Mouse (Mus musculus) gastrocnemius, postnatal 4 days (tissue): ENCODE data around the gene Gm45808. TPM values are rescaled to one million over a fixed set of nuclear protein-coding genes. Genes with fewer than 3 reads are reported as not detected.
"Not testable (repeated sequence)": the region's sequence is repeated elsewhere in the genome, so short reads cannot be mapped to it uniquely, and the experiment has no call there.

Experiments
- DNase-seq, 2 experiments: peaks; one replicate each; pipeline ENCODE4 v3.0.0; 2021 to 2022; ENCODE audit warnings: low spot score in 2 of 2, mixed read lengths in 2 of 2
- long read RNA-seq, 2 experiments: library from polyadenylated mRNA; stranded (forward); transcript quantifications; one replicate each; pipeline ENCODE4 v2.0.0; 2021
- total RNA-seq, 2 experiments: library from RNA; stranded (reverse); gene quantifications; 2 replicates each; pipeline ENCODE4 v1.2.3; 2021

Gm45808 gene
- total RNA-seq, result 1 to 10 TPM; 3.8 to 5.4 TPM
- long read RNA-seq, experiment 1, result 0 reads
- long read RNA-seq, experiment 2, result 0 reads

DNA sequence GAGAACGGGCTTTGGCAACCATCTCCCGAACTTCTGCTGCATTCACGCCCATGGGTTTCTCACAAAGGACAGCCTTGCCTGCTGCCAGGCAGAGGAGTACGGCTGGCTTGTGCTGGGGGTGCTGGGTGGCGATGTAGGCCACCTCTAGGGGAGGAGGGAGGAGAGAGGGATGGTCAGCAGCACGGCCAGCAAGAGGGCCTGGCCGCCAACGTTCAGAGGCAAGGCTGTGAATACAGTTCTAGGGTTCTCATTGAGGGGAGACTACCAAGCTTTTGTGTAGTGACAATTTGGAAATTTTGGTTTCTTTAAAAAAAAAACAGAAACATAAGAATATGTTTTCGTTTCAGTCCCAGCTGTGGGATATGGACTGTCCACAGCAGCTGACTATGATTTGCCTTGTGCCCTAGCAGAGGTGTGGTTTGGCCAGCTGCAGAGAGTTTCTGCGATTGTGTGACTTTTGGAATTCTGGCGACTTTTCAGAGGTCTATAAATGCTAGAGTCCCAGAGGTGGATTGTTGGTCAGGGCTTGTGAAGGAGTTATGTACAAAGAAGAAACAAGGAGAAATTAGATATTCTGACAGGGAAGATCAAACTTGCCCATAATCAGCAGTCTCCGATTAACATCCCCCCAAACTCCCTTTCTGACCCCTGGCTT, at the start of gene Gm45808:
TSS of gene Gm45808 (minus strand) at position 51 of the 655 bp plus-strand sequence.
- DNase-seq, result no peak

DNA sequence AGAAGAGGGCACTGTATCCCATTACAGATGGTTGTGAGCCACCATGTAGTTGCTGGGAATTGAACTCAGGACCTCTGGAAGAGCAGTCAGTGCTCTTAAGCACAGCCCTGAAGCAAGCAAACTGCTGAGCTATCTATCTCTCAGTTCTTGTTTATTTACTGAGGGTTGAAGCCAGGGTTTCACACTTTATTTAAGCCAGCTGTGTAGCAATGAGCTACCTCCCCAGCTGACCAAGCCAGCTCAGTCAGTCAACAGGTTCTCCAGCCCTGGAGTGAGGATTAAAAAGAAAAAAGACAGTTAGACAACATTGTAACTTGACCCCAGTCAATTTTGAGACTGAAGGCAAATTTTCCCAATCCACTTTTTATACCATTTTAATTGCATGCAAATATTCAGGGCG, 49.1 kb upstream of the Gm45808 start:
- DNase-seq, result no peak

DNA sequence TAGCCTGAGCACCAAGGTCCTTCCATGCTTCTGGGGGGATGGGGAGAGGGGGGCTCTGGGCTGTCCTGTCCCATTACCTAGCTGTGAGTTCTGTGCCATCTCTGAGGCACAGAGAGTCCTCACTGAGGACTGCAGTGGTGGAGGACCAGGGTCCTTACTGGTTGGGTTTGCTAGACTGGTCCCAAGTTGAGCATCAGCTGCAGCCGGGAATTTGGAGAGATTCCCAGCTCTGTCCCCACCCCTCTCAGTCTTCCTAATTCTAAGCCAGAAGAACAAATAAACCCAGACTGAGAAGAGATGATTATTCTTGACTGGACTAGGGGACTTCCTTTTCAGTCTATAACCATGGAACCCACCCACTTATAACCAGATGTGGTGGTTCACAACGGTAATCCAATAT, 44.0 kb upstream of the Gm45808 start:
- DNase-seq, result peak in 1 of 2 experiments; percentile 63

DNA sequence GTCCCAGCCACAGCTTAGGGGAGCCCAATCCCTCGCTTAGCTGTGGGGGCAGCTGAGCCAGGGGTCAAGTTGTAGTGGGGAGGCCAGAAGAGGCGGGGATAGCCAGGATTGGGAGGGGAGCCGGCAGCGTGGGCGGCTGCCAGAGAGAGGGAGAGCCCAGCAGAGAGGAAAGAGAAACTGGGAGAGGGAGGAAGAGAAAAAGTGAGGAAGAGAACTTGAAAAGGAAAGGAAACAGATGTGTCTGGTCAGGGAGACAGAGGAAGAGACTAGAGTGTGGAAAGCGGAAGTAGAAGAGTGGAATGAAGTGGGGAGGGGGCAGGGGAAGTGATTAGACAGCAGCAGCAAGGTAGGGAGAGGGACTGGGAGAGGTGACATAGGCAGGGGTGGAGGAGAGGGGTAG, 42.9 kb upstream of the Gm45808 start:
- peak in 1 of 2 experiments; percentile 53 for DNase-seq

DNA sequence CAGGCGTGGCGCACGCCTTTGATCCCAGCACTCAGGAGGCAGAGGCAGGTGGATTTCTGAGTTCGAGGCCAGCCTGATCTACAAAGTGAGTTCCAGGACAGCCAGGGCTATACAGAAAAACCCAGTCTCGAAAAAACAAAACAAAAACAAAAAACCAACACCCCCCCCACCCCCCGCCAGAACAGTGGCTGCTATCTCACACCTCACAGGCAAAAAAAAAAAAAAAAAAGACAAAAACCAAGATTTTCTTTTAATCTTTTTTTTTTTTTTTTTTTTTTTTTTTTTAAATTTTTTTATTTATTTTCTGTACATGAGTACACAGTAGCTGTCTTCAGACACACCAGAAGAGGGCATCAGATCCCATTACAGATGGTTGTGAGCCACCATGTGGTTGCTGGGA, 40.6 kb upstream of the Gm45808 start:
- DNase-seq, result not testable (repeated sequence)

DNA sequence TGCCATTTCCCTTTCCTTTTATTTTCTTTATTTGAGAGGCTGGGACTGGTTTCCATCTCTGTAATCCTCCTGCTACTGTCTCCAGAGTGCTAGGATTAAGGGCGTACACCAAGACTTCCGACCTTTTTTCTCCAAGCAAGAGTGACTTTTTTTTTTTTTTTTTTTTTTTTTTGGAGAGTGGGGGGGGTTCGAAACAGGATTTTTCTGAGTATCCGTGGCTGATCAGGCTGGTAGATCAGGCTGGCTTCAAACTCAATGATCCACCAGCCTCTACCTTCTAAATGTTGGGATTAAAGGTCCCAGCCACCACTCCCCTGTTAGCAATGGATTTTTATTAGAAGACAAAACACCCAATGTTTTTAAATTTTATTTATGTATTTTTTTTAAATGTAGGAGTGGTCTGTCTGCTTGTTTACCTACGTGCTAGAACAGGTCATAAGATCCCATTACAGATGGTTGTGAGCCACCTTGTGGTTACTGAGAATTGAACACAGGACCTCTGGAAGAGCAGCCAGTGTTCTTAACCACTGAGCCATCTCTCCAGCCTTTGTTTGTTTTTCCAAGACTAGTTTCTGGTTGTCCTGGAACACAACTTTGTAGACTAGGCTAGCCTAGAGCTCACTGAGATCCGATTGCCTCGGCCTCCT, 40.0 kb upstream of the Gm45808 start:
- no peak for DNase-seq

DNA sequence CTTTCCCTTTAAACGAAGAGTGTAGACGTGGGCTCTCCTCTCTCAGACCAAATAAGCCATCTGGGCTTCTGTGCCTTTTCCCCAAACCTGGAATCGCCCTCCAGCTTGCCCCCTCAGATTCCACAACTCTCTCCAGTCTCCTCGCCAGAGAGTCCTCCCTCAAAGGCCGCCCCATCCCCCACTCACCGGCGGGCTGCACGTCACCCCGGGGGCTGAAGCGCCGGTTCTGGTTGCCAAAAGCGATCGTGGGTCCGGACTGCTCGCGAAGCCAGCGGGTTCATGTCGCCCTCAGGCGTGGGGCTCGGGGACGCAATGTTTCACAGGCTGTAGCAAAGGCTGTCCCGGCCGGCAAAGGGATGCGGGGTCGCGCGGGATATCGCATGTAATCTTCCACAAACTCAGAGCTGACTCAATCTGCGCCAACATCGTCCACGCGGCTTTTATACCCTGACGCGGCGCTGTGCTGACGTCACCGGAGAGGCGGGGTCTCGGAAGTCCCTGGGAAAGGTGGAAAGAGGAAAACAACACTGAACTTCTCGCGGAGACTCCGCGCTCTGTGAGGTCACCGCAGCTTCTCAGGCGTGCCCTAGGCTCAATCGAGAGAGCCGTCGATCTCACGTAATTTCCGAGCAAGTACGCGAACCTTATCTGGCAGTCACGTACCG, 39.3 kb upstream of the Gm45808 start, which contains the start of the genes Ppp1r15a and Plekha4:
TSS of gene Ppp1r15a (minus strand) at position 460 of the 665 bp plus-strand sequence.
TSS of gene Plekha4 (plus strand) at position 522 of the 665 bp plus-strand sequence.
- DNase-seq, result peak; percentile 91 to 92

DNA sequence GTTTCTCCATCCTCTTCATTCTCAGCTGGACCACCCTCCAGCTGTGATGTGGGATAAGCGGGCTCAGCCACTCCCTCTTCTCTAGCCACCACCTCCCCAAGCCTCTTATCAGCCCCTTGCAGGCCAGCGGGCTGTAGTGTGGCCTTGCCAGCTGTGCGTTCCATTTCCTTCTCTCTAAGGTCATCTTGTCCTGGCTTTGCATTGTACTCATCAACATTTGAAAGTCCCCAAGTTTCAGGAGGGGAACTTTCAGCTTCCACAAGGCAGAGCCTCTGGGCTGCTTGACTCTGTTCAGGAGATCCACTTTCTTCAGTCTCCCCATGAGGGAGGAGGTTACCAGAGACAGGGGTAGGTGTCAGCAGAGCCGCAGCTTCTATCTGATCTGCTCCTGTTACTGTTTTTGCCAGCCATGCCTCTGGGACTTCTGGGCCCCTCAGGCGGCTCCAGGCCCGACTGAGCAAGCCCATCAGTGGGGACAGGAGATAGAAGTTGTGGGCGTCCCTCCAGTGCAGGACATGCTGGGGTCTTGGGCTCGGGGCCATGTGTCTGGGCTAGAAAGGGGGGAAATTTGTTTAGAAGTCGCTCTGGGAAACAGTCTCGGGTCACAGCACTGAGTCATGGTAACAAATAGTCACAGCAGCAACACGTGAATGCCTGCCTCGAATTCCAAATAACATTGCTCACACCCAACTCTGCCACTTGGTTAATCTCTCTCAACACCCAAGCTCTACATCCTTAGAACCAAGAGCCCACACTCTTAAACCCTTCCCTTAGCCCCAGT, 38.4 kb upstream of the Gm45808 start:
- no peak for DNase-seq

DNA sequence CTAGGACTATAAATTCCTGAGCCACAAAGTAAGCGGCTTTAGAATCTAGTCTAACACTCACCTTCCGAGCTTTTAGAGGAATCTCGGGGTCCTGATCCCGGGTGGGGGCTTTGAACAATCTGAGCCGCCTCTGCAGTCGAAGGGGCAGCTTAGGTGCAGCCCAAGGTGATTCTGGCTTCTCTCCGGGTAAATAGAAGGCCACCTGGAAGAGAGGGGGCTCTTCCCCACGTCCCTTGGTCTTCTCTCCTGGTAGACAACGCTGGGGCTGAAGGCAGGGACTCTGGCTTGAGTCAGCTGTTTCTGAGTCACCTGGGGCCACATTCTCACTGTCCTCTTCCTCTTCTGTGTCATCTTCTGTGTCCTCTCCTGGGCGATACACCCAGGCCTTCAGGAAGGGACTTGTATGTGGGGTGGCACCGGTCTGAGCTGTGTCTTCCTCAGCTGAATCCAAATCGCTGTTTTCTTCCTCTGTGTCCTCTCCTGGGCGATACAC, 37.1 kb upstream of the Gm45808 start:
- DNase-seq, result no peak

DNA sequence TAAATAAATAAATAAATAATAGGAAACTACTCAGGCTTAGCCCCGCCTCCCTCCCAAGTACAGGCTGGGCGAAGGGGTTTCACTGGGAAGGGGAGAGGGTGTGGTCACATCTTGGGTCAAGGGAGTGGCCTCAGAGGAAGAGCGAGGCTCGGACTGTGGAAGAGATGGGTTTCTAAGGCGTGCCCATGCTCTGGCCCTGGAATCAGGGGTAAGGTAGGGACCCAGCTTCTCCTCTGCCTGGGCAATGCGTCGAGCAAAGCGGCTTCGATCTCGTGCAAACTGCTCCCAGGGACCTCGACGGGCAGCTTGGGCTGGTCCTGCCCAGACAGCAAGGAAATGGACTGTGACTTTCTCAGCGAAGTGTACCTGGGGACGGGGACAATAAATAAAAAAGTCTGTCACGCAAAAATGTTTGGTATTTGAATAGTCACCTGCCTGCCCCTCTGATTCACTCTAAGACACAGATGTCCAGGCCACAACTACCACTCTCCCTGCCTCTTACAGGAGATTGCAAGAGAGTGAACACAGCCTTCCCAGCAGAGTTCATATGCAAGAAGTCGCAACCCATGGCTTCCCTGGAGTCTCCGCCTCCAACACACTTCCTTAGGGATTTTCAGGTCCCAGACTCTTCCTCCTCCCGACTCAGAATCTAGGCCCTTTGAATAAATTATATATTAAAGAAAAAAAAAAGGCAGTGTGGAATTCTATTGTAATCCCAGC, 36.5 kb upstream of the Gm45808 start:
- DNase-seq, result no peak

DNA sequence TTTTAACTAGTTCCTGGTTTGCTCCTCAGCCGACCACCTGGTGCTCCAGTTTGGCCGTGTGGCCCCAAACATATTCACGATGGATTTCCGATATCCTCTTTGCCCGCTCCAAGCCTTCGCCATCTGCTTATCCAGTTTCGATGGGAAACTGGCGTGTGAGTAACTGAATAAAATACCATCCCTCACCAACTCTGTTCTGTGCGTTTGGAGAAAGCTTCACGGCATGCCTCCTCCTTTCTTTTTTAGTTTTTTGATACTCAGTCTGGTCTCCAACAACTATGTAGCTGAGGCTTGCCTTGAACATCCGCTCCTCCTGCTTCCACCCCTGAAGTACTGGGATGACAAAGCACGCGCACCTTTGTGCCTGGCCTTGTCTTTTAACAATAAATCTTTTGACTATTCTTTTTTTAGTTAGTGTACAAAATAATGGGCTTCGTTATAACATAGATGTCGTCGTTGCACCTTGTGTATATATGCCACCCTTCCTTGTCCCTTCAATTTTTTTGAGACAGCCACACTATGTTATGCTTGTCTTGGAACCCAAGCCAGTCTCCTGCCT, 35.7 kb upstream of the Gm45808 start:
- no peak for DNase-seq

DNA sequence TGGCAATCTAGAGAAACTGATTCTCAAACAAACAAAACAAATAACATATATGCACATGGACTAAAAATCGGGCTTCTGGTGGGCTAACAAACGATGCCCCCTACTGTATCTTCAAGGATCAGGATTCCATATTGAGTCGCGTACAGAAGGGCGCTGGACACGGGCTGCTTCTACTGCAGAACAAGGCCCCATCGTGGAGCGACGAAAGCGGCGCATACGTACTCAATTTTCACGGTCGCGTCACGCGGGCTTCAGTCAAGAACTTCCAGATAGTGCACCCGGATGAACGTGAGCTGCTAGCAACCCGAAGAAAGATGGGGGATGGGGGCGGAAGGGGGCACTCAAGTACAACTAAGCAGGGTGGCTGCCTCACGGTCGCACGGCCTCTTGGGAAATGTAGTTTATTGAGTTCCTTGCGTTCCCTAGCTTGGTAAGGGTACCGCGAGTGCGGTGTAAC, 35.1 kb upstream of the Gm45808 start:
- DNase-seq, result peak; percentile 53 to 84

DNA sequence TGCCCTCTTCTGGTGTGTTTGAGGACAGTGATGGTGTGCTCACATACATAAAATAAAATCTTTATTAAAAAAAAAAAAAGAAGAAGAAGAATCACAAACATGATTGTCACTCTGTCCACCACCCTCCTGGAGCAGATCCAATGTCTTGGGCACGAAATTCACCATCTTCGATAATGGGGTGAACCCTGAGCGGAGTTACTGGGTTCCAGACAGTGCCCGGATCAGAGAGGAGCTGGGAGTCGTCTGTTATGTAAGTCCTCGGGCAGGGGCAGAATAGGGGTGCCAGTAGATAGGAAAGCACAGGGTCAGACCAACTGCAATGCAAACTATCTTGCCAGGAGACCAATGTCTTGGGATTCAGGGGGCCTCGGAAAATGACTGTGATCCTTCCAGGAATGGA, 34.0 kb upstream of the Gm45808 start:
- DNase-seq, result no peak

DNA sequence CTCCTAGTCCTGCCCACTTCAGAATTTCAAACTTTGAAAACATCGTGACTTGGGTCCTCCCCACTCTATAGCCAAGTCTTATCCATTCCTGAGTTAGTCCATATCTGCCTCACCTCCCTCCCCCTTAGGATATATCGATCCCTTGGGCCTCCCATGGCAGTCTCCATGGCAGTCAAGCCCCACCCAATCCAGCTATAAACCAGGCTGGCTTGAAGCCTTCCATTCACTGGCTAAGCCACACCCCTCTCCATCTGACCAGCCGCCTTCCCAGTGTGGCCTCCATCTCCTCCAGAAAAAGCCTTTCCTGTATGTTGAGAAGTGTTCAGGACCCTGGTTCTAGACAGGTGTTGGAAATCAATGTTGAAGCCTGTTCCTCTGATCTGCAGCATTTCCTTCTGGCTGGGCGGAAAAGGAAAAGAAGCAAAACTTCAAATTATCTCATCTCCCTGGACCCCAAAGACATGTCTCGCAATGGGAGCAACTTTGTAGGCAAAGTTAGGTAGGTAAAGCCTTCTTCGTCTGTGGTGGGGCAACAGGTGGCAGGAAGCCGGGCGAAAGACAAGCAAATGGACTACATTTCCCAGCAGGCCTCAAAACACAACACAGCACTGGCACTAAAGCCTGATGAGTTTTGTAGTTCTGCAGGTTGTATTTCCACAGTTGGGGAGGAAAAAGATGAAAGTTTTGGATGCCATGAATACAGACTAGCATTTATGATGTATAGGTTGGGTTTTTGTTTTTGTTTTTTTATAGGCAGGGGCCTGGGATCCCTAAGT, 32.9 kb upstream of the Gm45808 start:
- no peak for DNase-seq

DNA sequence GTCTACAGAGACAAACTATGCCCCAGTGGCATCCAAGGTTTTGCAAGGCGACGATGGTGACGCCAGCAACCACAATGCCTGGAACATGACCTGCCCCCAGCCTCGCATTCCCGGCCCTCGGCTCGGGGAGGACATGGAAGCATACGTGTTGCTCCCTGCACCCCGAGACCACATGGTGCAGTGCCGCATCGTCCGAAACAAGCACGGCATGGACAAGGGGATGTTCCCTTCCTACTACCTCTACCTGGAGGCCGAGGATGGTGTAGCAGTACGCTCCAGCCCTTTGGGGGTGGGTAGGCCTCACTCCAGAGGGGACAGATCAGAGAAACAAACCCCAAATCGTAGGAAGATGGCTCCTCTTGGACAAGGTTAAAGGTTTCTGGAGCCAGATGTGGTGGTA, 32.0 kb upstream of the Gm45808 start:
- no peak for DNase-seq

DNA sequence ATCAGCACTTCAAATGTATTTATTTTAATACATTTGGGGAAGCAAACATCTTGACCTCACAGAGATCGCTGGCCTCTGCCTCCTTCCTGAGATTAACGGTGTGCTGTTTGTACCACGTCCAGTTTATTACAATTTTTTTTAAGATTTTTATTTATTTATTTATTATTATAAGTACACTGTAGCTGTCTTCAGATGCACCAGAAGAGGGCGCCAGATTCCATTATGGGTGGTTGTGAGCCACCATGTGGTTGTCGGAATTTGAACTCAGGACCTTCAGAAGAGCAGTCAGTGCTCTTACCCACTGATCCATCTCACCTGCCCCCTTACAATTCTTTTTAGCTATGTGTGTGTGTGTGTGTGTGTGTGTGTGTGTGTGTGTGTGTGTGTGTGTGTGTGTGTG, 30.2 kb upstream of the Gm45808 start:
- not testable (repeated sequence) for DNase-seq

DNA sequence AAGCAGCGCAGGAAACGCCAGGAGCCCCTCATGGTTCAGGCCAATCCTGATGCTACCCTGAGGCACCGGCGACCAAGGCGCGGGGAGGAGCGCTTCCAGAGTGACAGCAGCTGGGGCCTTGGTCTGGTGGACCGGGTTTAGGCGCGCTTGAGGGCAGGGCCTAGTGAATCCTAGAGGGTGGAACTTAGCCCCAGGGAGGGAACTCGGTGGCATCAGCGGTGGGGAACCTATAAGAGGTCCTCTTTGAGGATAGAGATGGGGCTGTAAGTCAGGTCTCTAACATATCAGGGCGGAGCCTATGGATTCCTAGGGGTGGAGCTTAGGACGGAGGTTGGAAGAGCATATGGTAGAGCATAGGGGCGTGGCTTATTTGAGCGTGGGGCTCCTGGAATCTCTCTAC, 28.8 kb upstream of the Gm45808 start:
- no peak for DNase-seq

DNA sequence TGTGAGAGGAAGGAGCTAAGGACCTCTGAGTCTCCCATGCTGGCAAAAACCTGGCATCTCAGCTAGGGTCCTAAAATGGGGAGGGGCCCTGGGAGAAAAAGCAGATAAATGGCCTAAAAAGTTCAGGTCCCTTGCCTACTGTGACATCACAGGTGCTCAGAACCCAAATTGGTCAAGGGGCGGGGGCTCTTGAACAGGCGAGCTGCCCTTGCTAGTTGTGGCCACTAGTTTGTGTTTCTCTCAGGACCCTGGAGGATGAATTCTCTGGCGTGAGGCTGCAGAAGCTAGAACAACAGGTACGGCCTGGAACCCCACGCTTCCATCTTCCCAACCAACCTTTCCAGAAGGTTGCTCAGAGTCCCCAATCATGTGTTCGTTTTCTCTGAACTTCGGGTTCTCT, 27.8 kb upstream of the Gm45808 start:
- DNase-seq, result no peak
